Mouse (Mus musculus): ENCODE results near the gene Cdh9. TPM values are rescaled to one million over a fixed set of nuclear protein-coding genes. Genes with fewer than 3 reads are reported as not detected.

Gene Cdh9
- polyA plus RNA-seq, 1 experiment from 2014 or later, result not detected

GRCm38 (mm10) chr15:16834761-16835160 lies 106.2 kb downstream of the Cdh9 start:
- Histone ChIP-seq H3K4me1 (replicated peaks) (no peaks in the 10 kb centered on the region), H3K9ac (no peak overlapping the region), H3K4me2 (no peak overlapping the region), H3K27me3 (no peaks in the 10 kb centered on the region), H3K4me3 (replicated peaks) (no peak overlapping the region), H3K9me3 (replicated peaks) (no peaks in the 10 kb centered on the region), H3K36me3 (replicated peaks) (no peaks in the 10 kb centered on the region), H3K27ac (replicated peaks) (no peak overlapping the region)
- ATAC-seq (ENCODE audit: insufficient read depth), result no peak
- 54% methylated on average over 1 of the region's 1 CpGs for WGBS (ENCODE audit: insufficient replicate concordance)

DNA sequence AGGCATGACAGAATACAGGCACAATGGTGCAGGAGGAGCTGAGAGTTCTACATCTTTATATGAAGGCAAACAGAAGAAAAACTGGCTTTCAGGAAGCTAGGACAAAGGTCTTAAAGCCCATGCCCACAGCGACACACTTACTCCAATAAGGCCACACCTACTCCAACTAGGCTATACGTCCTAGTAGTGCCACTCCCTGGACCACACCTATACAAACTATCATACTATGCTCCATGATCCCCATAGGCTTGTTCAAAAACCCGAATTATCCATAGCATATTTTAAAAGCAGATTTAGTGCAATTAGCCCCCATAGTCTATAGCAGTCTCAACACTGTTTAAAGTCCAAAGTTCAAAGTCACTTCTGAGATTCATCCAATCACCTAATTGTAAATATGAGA lies 154.0 kb downstream of the Cdh9 start:
- Histone ChIP-seq H3K9me3 (replicated peaks) (no peaks in the 10 kb centered on the region), H3K27me3 (no peaks in the 10 kb centered on the region), H3K4me1 (replicated peaks) (no peaks in the 10 kb centered on the region), H3K4me3 (replicated peaks) (no peak overlapping the region), H3K9ac (no peak overlapping the region), H3K4me2 (no peak overlapping the region), H3K27ac (replicated peaks) (no peak overlapping the region), H3K36me3 (replicated peaks) (no peaks in the 10 kb centered on the region)
- WGBS (ENCODE audit: insufficient replicate concordance), result 49% methylated on average over 3 of the region's 3 CpGs
- ATAC-seq (ENCODE audit: insufficient read depth), result no peak

GRCm38 (mm10) chr15:16896674-16897073 lies 168.1 kb downstream of the Cdh9 start:
- H3K27me3 ChIP-seq, result no peaks in the 10 kb centered on the region
- H3K9ac ChIP-seq, result no peak overlapping the region
- no peaks in the 10 kb centered on the region for H3K4me1 ChIP-seq (replicated peaks)
- no peak overlapping the region for H3K4me2 ChIP-seq
- H3K4me3 ChIP-seq (replicated peaks), result no peak overlapping the region
- H3K36me3 ChIP-seq (replicated peaks), result no peaks in the 10 kb centered on the region
- no peaks in the 10 kb centered on the region for H3K9me3 ChIP-seq (replicated peaks)
- WGBS (ENCODE audit: insufficient replicate concordance), result 56% methylated on average over 1 of the region's 1 CpGs
- no peak overlapping the region for H3K27ac ChIP-seq (replicated peaks)
- no peak for ATAC-seq (ENCODE audit: insufficient read depth)
